Comparison of ENCODE assay signal across 8 mouse cellular contexts in genomic region chr1:94078835-94079440, GRCm38 (mm10). TPM values are rescaled to one million over a fixed set of nuclear protein-coding genes. Genes with fewer than 3 reads are reported as not detected.
DNase-seq lines count a peak whose midpoint lies in the region; ATAC-seq and TF ChIP-seq lines count a peak whose summit lies in the region.

No protein-coding gene starts in this region.

- peak; percentile 89 for ATAC-seq in Patski
- peak; percentile 95 for ATAC-seq in megakaryocyte-erythroid progenitor cell, adult 5-6 weeks (replicated peaks; ENCODE audit: low FRiP score, low TSS enrichment, poor library complexity, severe bottlenecking)

- no peak overlapping the region for H3K27ac ChIP-seq in gastrocnemius, adult 2 months

- in situ Hi-C loops in Patski (cut with MboI; ENCODE audit: low pct_unique_long_range_greater_than_20kb) = loop anchor here (5.0 to 25.0 kb wide), 3 partner anchors 92 to 567 kb away; partner anchors contain the start of gene Farp2

- TF ChIP-seq CTCF in Patski (IDR thresholded peaks at IDR 0.05) = peak; percentile 98
- peak; percentile 96; the same call in 1 of the 2 replicates for TF ChIP-seq CTCF in gastrocnemius, adult 2 months (IDR thresholded peaks at IDR 0.05)

- peak; percentile 44 for DNase-seq in Patski (ENCODE audit: low read depth, low spot score)
- peak; percentile 92 to 93 for DNase-seq in cerebellum, postnatal 14 days
- DNase-seq in gastrocnemius, adult 2 months = peak; percentile 79
- peak; percentile 93 for DNase-seq in induced T-regulatory cell, adult 2 months (ENCODE audit: low read depth)
- DNase-seq in left cerebral cortex, adult 8-10 months (ENCODE audit: low spot score in 2 of 2) = peak; percentile 78 to 87
- DNase-seq in right cerebral cortex, postnatal 25 days = peak; percentile 86
- peak; percentile 73 to 85 for DNase-seq in urinary bladder, postnatal 36 days (ENCODE audit: low spot score in 2 of 2)

- CTCF ChIA-PET in Patski (lab: Charles Lee) = interaction anchor here (0.8 to 1.2 kb wide), 4 partner anchors 9 to 250 kb away, joined by 3 to 4 read pairs (median 4); no protein-coding TSS in a partner anchor

- H3K27me3 ChIP-seq in Patski = peaks cover 21% of the 10 kb centered on the region

- H3K4me3 ChIP-seq in gastrocnemius, adult 2 months = no peak overlapping the region

- POLR2A ChIA-PET in Patski (lab: Charles Lee) = no interaction called here

- intact Hi-C loops in gastrocnemius, adult 2 months (cut with DNase I) = loop anchor here (1.0 to 10.0 kb wide), 2 partner anchors 44 to 244 kb away; no protein-coding TSS in a partner anchor

RNA-seq across cellular contexts. Expression of gene Pdcd1, which starts 26.6 kb away (rescaled TPM):
- not detected for polyA plus RNA-seq in Patski (2021)
- total RNA-seq in gastrocnemius, adult 2 months (2021) = not detected
- total RNA-seq in left cerebral cortex, adult 8-10 months (2022) = 1 to 10 TPM in 2 of 4 experiments, under 1 TPM in 1, not detected in 1; 0.49 to 3.6 (median 2.9) TPM
- 0.94 and 3.9 TPM in 2 replicates for total RNA-seq in megakaryocyte-erythroid progenitor cell, adult 5-6 weeks (2014; fragmentation: Nextera tagmentation)
- 0.19 and 0.65 TPM in 2 replicates for total RNA-seq in megakaryocyte-erythroid progenitor cell, adult 5-6 weeks (2017)

RNA-seq across cellular contexts. Expression of gene Neu4, which starts 58.7 kb away (rescaled TPM):
- not detected for polyA plus RNA-seq in Patski (2021)
- total RNA-seq in gastrocnemius, adult 2 months (2021) = not detected
- 1 to 10 TPM; 4.7 to 9.3 (median 6.2) TPM for total RNA-seq in left cerebral cortex, adult 8-10 months (2022)
- not detected in 2 replicates for total RNA-seq in megakaryocyte-erythroid progenitor cell, adult 5-6 weeks (2014; fragmentation: Nextera tagmentation)
- not detected in 2 replicates for total RNA-seq in megakaryocyte-erythroid progenitor cell, adult 5-6 weeks (2017)

Comparison
In these comparisons a context has a peak if more than half of its experiments do, and no peak if none do; other contexts are left out.
1. RNA of gene Neu4, which starts 58.7 kb away (total RNA-seq): 4.7 to 9.3 TPM in left cerebral cortex, adult 8-10 months; not detected in gastrocnemius, adult 2 months and not detected in megakaryocyte-erythroid progenitor cell, adult 5-6 weeks; every median in the first group is over 4 times any median in the second.
2. Peak in every context shown above with its lines, with median percentiles within 50 percentile points of each other: DNase-seq.